Mouse (Mus musculus) thymus, adult 2 months (tissue): Measurements from ENCODE around the gene Dab1.

Source experiments
- CTCF ChIP-seq: fragments of 200-500 bp; IDR thresholded peaks from 2 replicates; pipeline ENCODE4 v1.5.1; 2012; ENCODE audit warnings: mild to moderate bottlenecking, control low read depth, low read length, moderate library complexity, borderline replicate concordance; ENCODE audit not compliant: control insufficient read depth, poor library complexity, insufficient read depth; ENCODE audit errors: extremely low read depth
- POLR2A ChIP-seq: fragments of 200-500 bp; IDR thresholded peaks from 2 replicates; pipeline ENCODE4 v1.6.1; 2012; ENCODE audit warnings: mild to moderate bottlenecking, low read length, control low read depth, moderate library complexity; ENCODE audit not compliant: control insufficient read depth, poor library complexity, insufficient read depth; ENCODE audit errors: extremely low read depth

- no peak for TF ChIP-seq CTCF
- TF ChIP-seq POLR2A: no peak
These were observed 389.2 kb downstream of the Dab1 start for GRCm38 (mm10) chr4:104008406-104008805.
